Mouse (Mus musculus): ENCODE results near the gene Rhbdf2. TPM values are rescaled to one million over a fixed set of nuclear protein-coding genes. Genes with fewer than 3 reads are reported as not detected.

Gene Rhbdf2
- total and polyA plus RNA-seq, 2 experiments from 2014 or later = 6.1 to 19.0 TPM

DNA sequence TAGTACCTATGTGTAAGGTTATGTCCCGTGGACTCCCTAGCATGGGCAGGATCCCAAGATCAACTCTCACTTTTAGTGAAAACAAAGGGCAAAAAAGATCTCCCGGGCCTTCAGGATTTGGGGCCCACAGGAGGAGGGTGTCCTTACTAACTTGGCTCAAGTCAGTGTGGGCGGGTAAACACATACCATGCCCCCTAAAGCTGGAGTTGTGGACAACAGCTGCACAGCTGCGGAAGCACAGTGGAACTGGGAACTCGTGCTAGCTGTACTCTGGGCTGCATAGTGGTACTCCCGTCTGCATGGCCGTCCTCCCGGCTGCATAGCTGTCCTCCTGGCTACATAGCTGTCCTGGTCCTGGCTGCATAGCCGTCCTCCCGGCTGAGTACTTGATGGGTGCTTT lies 31.4 kb upstream of the Rhbdf2 start:
- ATAC-seq (ENCODE audit: insufficient read depth, low read depth) (no peak; the same call in 1 of the 2 replicates), DNase-seq (ENCODE audit: low spot score) (no peak)
- no peak overlapping the region for H3K9ac ChIP-seq (replicated peaks; ENCODE audit: low read depth, low read length)

DNA sequence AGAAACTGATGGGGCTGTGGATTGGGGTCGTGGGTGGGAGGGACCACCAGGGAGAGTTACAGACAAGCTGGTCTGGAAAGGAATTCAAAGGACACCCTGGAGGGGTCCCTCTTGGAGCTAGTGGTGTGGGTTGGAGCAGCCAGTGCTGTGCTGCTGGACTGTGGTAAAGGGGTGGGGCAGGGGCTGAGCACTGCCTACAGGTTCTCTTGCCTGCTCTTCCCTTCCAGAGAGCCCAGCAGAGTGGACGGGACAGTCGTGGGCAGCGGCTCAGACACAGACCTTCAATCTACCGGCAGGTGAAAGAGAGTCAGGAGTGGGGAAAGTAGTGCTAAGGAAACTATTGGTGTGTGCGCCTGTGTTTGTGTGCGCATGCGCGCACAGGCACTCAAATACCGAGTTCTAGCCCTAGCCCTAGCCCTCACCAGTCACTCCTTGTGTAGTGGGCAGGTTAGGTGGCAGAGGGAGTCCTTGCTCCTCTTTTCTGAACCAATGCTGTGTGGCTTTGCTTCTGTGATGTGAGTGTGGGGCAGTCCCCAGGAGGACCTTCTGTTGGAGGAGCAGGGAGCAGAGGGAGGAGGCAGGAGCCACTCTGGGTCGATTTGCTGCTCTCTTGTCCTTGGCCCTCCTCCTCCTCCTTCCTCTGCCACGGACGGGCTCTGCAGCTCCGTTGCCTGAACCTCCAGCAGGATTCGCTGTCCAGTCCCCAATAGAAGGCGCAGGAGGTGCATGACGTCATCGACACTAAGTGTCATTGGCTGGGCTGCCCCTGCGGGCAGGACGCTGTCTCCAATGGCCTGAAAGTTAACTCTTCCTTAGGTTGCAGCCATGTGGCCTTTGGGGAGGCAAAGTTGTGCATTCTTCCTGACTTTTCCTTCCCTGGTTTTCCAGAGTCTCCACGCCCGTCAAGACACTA lies 30.7 kb upstream of the Rhbdf2 start:
- H3K4me2 ChIP-seq (ENCODE audit: low read depth, low read length) = peak overlapping the region; percentile 56
- H3K9ac ChIP-seq (replicated peaks; ENCODE audit: low read depth, low read length) = peak overlapping the region; percentile 36; the same call in 1 of the 2 replicates
- peak; percentile 98 for DNase-seq (ENCODE audit: low spot score)
- WGBS = 14% methylated on average over 21 of the region's 22 CpGs
- peak overlapping the region; percentile 33 for H3K4me3 ChIP-seq (ENCODE audit: low read depth, low read length)
- no peaks in the 10 kb centered on the region for H3K9me3 ChIP-seq (replicated peaks; ENCODE audit: control insufficient read depth, low read length)
- peaks cover 30% of the 10 kb centered on the region for H3K4me1 ChIP-seq (ENCODE audit: control insufficient read depth, insufficient read depth)
- H3K36me3 ChIP-seq (replicated peaks; ENCODE audit: control insufficient read depth, insufficient read depth, low read length) = no peaks in the 10 kb centered on the region
- peaks cover 25% of the 10 kb centered on the region for H3K27me3 ChIP-seq (ENCODE audit: control insufficient read depth, insufficient read depth, low read length)
- TF ChIP-seq CTCF (IDR thresholded peaks at IDR 0.05; ENCODE audit: low read depth) (peak; percentile 37), EP300 (IDR thresholded peaks at IDR 0.05; ENCODE audit: low read depth) (no peak)
- ATAC-seq (ENCODE audit: insufficient read depth, low read depth) = peak; percentile 92
- peak overlapping the region; percentile 85 for H3K27ac ChIP-seq (ENCODE audit: low read depth)

More for the DNA sequence above, 31.4 kb upstream of the Rhbdf2 start:
- Histone ChIP-seq H3K4me3 (ENCODE audit: low read depth, low read length) (no peak overlapping the region), H3K4me2 (ENCODE audit: low read depth, low read length) (no peak overlapping the region), H3K9me3 (replicated peaks; ENCODE audit: control insufficient read depth, low read length) (no peaks in the 10 kb centered on the region), H3K27me3 (ENCODE audit: control insufficient read depth, insufficient read depth, low read length) (peaks cover 21% of the 10 kb centered on the region), H3K27ac (ENCODE audit: low read depth) (peak overlapping the region; percentile 85; the same call in 1 of the 2 replicates), H3K36me3 (replicated peaks; ENCODE audit: control insufficient read depth, insufficient read depth, low read length) (no peaks in the 10 kb centered on the region), H3K4me1 (ENCODE audit: control insufficient read depth, insufficient read depth) (peaks cover 35% of the 10 kb centered on the region)
- WGBS = 69% methylated on average over 10 of the region's 10 CpGs
- TF ChIP-seq CTCF (IDR thresholded peaks at IDR 0.05; ENCODE audit: low read depth) = no peak
- TF ChIP-seq EP300 (IDR thresholded peaks at IDR 0.05; ENCODE audit: low read depth) = no peak

DNA sequence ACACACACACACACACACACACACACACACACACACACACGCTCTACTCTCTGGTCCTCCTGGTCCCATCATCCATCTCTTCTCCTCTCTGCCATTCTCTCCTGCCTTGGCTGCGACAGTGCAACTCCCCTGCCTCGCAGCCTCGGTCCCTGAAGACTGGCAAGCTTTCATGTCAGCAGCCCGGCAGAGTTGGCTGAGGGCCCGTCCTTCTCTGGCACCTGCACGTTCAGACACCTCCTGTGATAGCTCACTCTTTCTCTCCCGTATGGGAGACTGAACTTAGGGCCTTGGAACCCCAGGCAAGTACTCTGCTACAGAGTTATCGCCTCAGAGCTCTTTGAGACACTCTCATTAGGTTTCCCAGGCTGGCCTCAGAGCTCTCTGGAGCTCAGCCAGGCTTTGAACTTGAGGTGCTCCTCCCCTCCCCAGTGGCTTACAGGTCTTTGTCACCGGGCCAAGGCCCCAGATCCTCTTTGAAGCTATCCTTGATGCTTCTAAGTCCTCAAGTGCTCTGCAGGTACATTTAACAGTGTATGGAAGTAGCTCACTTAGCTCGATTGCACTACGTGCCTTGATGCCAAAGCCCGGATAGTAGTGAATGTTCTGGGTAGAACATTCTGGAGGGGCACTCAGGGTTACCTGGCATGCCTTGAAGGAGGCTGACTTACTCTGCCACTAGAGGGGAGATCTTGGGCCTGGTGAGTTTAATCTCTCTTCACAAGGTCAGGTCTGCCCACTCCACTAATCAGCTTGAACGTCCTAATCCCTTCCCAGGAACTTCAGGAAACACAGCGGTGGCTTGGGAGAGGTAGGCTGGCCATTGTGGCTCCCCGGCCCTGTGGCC lies 29.8 kb upstream of the Rhbdf2 start:
- peaks cover 20% of the 10 kb centered on the region for H3K4me1 ChIP-seq (ENCODE audit: control insufficient read depth, insufficient read depth)
- H3K27ac ChIP-seq (ENCODE audit: low read depth) = peak overlapping the region; percentile 85; the same call in 1 of the 2 replicates
- 35% methylated on average over 16 of the region's 16 CpGs for WGBS
- TF ChIP-seq EP300 (IDR thresholded peaks at IDR 0.05; ENCODE audit: low read depth) (no peak), CTCF (IDR thresholded peaks at IDR 0.05; ENCODE audit: low read depth) (no peak)
- DNase-seq (ENCODE audit: low spot score) = no peak
- H3K4me3 ChIP-seq (ENCODE audit: low read depth, low read length) = no peak overlapping the region
- H3K27me3 ChIP-seq (ENCODE audit: control insufficient read depth, insufficient read depth, low read length) = peaks cover 34% of the 10 kb centered on the region
- H3K9ac ChIP-seq (replicated peaks; ENCODE audit: low read depth, low read length) = no peak overlapping the region
- no peak for ATAC-seq (ENCODE audit: insufficient read depth, low read depth)
- no peaks in the 10 kb centered on the region for H3K9me3 ChIP-seq (replicated peaks; ENCODE audit: control insufficient read depth, low read length)
- no peaks in the 10 kb centered on the region for H3K36me3 ChIP-seq (replicated peaks; ENCODE audit: control insufficient read depth, insufficient read depth, low read length)
- H3K4me2 ChIP-seq (ENCODE audit: low read depth, low read length) = no peak overlapping the region

DNA sequence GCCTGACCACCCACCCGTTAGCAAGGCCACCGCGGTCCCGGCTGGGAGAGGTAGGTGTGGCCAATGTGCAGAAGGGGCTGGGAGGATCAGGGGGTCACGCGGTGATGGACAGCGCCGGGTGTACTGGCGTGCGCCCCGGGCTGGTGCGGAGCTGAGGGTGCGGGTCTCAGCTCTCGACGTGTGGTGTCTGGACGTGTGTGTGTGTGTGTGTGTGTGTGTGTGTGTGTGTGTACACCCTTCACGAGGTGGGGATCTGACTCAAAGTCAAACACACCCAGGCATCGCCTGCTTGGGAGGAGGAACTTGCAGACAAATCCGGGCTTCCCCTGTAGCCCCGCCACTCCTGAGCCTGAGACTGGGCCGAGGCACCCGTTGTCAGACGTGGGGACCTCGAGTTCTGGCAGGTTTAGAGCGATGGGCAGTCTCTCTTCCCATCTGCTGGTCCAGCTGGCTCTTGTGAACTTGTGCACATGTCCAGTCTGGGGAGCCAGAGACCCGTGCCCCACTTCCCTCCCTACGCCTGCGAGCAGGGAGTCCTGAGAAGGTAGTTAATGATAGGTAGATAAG lies 27.5 kb upstream of the Rhbdf2 start, which contains the start of gene Cygb:
Gene Cygb (minus strand): TSS at position 59 of the 567 bp plus-strand sequence.
- Histone ChIP-seq H3K9ac (replicated peaks; ENCODE audit: low read depth, low read length) (peak within 1 kb of the TSS; percentile 47), H3K36me3 (replicated peaks; ENCODE audit: control insufficient read depth, insufficient read depth, low read length) (no peaks in the 10 kb centered on the region), H3K4me3 (ENCODE audit: low read depth, low read length) (peak within 1 kb of the TSS; percentile 55), H3K27me3 (ENCODE audit: control insufficient read depth, insufficient read depth, low read length) (peaks cover 43% of the 10 kb centered on the region), H3K4me1 (ENCODE audit: control insufficient read depth, insufficient read depth) (peaks cover 16% of the 10 kb centered on the region), H3K9me3 (replicated peaks; ENCODE audit: control insufficient read depth, low read length) (no peaks in the 10 kb centered on the region), H3K27ac (ENCODE audit: low read depth) (no peak within 1 kb of the TSS), H3K4me2 (ENCODE audit: low read depth, low read length) (peak within 1 kb of the TSS; percentile 80)
- DNase-seq (ENCODE audit: low spot score) (no peak), ATAC-seq (ENCODE audit: insufficient read depth, low read depth) (0 out of 2 replicates have a peak, but pooled peaks have one; percentile 15)
- WGBS = 10% methylated on average over 28 of the region's 28 CpGs
- no peak for TF ChIP-seq EP300 (IDR thresholded peaks at IDR 0.05; ENCODE audit: low read depth)
- no peak for TF ChIP-seq CTCF (IDR thresholded peaks at IDR 0.05; ENCODE audit: low read depth)

DNA sequence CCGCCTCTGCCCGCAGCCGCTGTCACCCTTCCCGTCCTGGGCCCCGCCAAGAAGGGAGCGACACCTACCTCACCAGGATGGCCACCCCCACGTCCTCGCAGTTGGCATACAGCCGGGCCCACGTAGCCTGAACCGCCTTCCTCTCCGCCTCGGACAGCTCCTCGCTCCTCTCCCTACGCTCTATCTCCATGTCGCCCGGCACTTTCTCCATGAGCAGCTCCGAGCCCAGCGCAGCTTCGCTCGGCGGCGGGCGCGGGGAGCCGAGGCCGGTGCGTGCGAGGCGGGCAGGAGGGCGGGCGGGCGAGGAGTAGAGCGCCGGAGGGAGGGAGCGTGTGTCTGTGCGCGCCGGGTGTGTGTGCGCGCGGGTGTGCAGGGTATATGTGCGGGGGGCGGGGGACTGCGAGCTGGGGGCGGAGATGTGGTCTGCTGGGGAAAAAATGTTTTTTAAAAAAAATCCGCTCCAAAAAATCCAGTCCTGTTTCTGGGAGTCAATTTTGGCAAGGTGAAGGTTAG lies 26.9 kb upstream of the Rhbdf2 start:
- whole genome bisulfite sequencing = under 1% methylated on average over 45 of the region's 47 CpGs
- Histone ChIP-seq H3K9me3 (replicated peaks; ENCODE audit: control insufficient read depth, low read length) (no peaks in the 10 kb centered on the region), H3K4me2 (ENCODE audit: low read depth, low read length) (peak overlapping the region; percentile 80), H3K27ac (ENCODE audit: low read depth) (no peak overlapping the region), H3K4me3 (ENCODE audit: low read depth, low read length) (peak overlapping the region; percentile 55), H3K9ac (replicated peaks; ENCODE audit: low read depth, low read length) (peak overlapping the region; percentile 47), H3K27me3 (ENCODE audit: control insufficient read depth, insufficient read depth, low read length) (peaks cover 43% of the 10 kb centered on the region), H3K36me3 (replicated peaks; ENCODE audit: control insufficient read depth, insufficient read depth, low read length) (no peaks in the 10 kb centered on the region), H3K4me1 (ENCODE audit: control insufficient read depth, insufficient read depth) (peaks cover 16% of the 10 kb centered on the region)
- TF ChIP-seq EP300 (IDR thresholded peaks at IDR 0.05; ENCODE audit: low read depth) (no peak), CTCF (IDR thresholded peaks at IDR 0.05; ENCODE audit: low read depth) (no peak)
- DNase-seq (ENCODE audit: low spot score) (no peak), ATAC-seq (ENCODE audit: insufficient read depth, low read depth) (no peak)
